Mouse (Mus musculus): ENCODE data around the gene Wdr12. TPM values are rescaled to one million over a fixed set of nuclear protein-coding genes. Genes with fewer than 3 reads are reported as not detected.

Gene Wdr12
- polyA plus RNA-seq, 1 experiment from 2014 or later: 41.6 TPM

DNA sequence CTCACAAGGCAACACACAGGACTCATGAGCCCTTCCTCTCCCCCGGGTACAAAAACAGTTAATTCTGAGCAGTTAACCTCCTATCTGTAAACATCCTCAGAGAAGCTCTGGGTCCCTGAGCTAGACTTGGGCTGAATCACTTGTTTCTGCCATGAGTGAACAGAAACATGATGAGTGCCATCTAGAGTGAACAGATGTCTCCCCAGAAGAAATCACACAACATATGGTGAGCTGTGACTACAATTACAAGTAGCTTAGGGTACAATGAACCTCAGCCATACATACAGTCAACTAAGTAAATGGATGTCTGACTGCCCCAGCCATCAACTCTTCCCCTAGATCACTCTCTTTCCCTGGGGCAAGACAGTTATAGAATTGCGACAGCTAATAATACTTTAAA is 63.4 kb downstream of the Wdr12 start:
- no peaks in the 10 kb centered on the region for H3K36me3 ChIP-seq (ENCODE audit: control insufficient read depth, insufficient read depth, low read length)
- ATAC-seq (ENCODE audit: insufficient read depth, low FRiP score): no peak
- H3K9ac ChIP-seq (ENCODE audit: low read length): no peak overlapping the region
- no peak overlapping the region for H3K4me2 ChIP-seq (ENCODE audit: low read depth, low read length)
- 93% methylated on average over 2 of the region's 2 CpGs for WGBS
- no peak overlapping the region for H3K4me3 ChIP-seq (replicated peaks; ENCODE audit: low read length)
- no peaks in the 10 kb centered on the region for H3K4me1 ChIP-seq (ENCODE audit: control insufficient read depth, insufficient read depth, low read length)
- H3K27me3 ChIP-seq (ENCODE audit: control insufficient read depth, insufficient read depth, low read length): no peaks in the 10 kb centered on the region
- no peaks in the 10 kb centered on the region for H3K9me3 ChIP-seq (replicated peaks; ENCODE audit: control insufficient read depth, low read length)
- H3K27ac ChIP-seq (ENCODE audit: low read length): no peak overlapping the region

Other genes starting within 250 kb of the Wdr12 start
- gene Fam117b, start 185.6 kb downstream of the Wdr12 start, polyA plus RNA-seq (2015; fragmentation: Nextera tagmentation; extraction: Ambion mirVana): 3.6 and 4.0 TPM in 2 replicates
- gene Ica1l, start 55.5 kb downstream of the Wdr12 start, polyA plus RNA-seq (2015; fragmentation: Nextera tagmentation; extraction: Ambion mirVana): 1.00 and 1.3 TPM in 2 replicates
- gene Carf, start 398 bp downstream of the Wdr12 start, polyA plus RNA-seq (2015; fragmentation: Nextera tagmentation; extraction: Ambion mirVana): 5.2 and 5.7 TPM in 2 replicates
- gene Nbeal1, start 82.0 kb upstream of the Wdr12 start, polyA plus RNA-seq (2015; fragmentation: Nextera tagmentation; extraction: Ambion mirVana): 7.1 and 7.8 TPM in 2 replicates
- 22.2 and 24.1 TPM in 2 replicates for gene Cyp20a1, start 244.7 kb upstream of the Wdr12 start, polyA plus RNA-seq (2015; fragmentation: Nextera tagmentation; extraction: Ambion mirVana)